Mouse (Mus musculus): ENCODE results near the gene Slc27a2. TPM values are rescaled to one million over a fixed set of nuclear protein-coding genes. Genes with fewer than 3 reads are reported as not detected.
"Not testable (repeated sequence)": the region's sequence is repeated elsewhere in the genome, so short reads cannot be mapped to it uniquely, and the experiment has no call there.

The Slc27a2 gene
- 53.1 and 56.3 TPM in 2 replicates for polyA plus RNA-seq (2016; fragmentation: Nextera tagmentation; extraction: Ambion mirVana)

DNA sequence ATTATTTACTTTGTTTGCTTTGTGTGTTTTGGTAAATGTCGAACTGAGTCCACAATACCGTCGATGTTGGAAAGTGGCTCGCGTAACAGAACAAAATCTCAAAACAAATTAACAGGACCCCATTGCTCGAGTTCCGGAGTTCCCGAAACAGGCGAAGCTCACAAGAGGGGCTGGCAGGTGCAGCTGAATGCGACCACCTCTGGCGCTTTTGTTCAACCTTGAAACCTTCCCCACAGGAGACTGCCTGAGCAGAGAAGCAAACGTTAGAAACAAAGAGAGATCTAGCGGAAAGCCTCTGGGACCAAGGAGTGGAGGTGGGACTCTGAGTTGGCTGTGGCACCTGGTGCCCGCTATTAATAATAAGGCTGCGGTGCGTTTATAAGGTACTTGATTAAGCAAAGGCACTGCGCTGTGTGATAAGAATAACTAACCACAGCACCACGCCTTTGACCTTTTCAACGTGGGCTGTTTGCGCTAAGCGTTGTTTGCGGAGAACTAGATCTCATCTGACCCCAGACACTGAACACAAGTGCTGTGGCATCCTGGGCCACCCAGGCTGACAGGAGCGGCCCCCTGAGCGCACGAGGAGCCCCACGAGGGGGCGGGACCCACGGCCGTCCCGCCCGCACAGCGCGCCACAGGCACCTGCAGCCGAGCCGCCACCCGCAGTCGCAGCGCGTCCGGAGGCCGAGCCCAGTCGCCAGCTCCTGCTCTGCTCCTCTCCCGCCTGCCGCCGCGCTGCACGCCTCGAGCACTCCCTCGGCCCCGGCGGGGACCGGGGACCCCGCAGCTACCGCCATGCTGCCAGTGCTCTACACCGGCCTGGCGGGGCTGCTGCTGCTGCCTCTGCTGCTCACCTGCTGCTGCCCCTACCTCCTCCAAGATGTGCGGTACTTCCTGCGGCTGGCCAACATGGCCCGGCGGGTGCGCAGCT lies at the start of gene Slc27a2:
Gene Slc27a2 (plus strand): TSS at position 51 of the 934 bp plus-strand sequence.
- H3K4me1 ChIP-seq, result peaks cover 13% of the 10 kb centered on the region
- peaks cover 59% of the 10 kb centered on the region for H3K27me3 ChIP-seq (replicated peaks)
- H3K9me3 ChIP-seq (replicated peaks), result no peaks in the 10 kb centered on the region
- H3K4me3 ChIP-seq, result peak within 1 kb of the TSS; percentile 57
- peak within 1 kb of the TSS; percentile 48 for H3K9ac ChIP-seq
- H3K4me2 ChIP-seq, result peak within 1 kb of the TSS; percentile 72
- WGBS (ENCODE audit: insufficient replicate concordance), result 2% methylated on average over 59 of the region's 61 CpGs
- H3K36me3 ChIP-seq, result no peaks in the 10 kb centered on the region
- ATAC-seq, result peak; percentile 64
- peak within 1 kb of the TSS; percentile 65 for H3K27ac ChIP-seq

DNA sequence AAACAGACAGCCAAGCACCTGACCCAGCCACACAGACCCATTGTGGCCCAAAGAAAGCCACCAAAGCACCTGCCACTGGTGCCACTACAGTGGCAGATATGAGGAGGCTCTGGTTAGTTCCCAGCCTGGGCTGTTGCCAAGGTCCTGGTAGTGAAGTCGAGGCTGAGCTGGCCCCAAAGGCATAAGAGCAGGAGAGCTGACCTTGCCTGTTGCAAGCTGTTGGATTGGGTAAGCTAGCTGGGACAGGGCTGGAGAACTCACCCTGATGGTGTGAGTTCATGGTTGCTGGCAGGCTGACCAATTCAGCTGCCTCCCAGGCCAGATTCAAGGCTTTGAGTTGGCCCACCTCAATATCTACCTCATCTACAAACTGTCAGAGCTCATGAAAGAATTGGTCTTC lies 47.1 kb upstream of the Slc27a2 start:
- Histone ChIP-seq H3K4me1 (no peaks in the 10 kb centered on the region), H3K27ac (no peak overlapping the region), H3K9ac (no peak overlapping the region), H3K36me3 (no peaks in the 10 kb centered on the region), H3K4me3 (no peak overlapping the region), H3K4me2 (no peak overlapping the region), H3K9me3 (replicated peaks) (no peaks in the 10 kb centered on the region), H3K27me3 (replicated peaks) (no peaks in the 10 kb centered on the region)
- ATAC-seq, result no peak
- WGBS (ENCODE audit: insufficient replicate concordance), result 50% methylated on average over 1 of the region's 1 CpGs

GRCm38 (mm10) chr2:126507477-126507876 lies 44.7 kb upstream of the Slc27a2 start:
- Histone ChIP-seq H3K27ac (no peak overlapping the region), H3K4me2 (no peak overlapping the region), H3K36me3 (no peaks in the 10 kb centered on the region), H3K4me3 (no peak overlapping the region), H3K27me3 (replicated peaks) (no peaks in the 10 kb centered on the region), H3K9me3 (replicated peaks) (no peaks in the 10 kb centered on the region), H3K9ac (no peak overlapping the region), H3K4me1 (no peaks in the 10 kb centered on the region)
- 67% methylated on average over 5 of the region's 5 CpGs for WGBS (ENCODE audit: insufficient replicate concordance)
- no peak for ATAC-seq

DNA sequence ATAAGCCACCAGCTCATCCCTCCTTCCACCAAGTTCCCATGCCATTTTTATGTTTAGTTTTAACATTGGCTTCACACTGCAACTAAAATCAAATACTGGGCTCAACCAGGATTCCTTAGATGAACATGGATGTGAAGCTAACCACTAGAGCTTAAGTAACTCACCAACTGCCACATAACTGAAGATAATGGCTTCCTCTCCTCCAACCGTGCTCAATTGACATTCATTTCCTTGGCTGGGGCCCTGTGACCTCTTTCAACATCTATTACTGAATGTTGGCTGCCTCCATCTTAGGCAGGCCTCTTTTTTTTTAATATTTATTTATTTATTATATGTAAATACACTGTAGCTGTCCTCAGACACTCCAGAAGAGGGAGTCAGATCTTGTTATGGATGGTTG lies 44.0 kb upstream of the Slc27a2 start:
- H3K4me1 ChIP-seq, result no peaks in the 10 kb centered on the region
- H3K4me2 ChIP-seq, result no peak overlapping the region
- H3K4me3 ChIP-seq, result no peak overlapping the region
- ATAC-seq, result no peak
- no peaks in the 10 kb centered on the region for H3K36me3 ChIP-seq
- WGBS (ENCODE audit: insufficient replicate concordance), result 15% methylated on average over 1 of the region's 1 CpGs
- no peak overlapping the region for H3K27ac ChIP-seq
- no peak overlapping the region for H3K9ac ChIP-seq
- H3K27me3 ChIP-seq (replicated peaks), result no peaks in the 10 kb centered on the region
- no peaks in the 10 kb centered on the region for H3K9me3 ChIP-seq (replicated peaks)

DNA sequence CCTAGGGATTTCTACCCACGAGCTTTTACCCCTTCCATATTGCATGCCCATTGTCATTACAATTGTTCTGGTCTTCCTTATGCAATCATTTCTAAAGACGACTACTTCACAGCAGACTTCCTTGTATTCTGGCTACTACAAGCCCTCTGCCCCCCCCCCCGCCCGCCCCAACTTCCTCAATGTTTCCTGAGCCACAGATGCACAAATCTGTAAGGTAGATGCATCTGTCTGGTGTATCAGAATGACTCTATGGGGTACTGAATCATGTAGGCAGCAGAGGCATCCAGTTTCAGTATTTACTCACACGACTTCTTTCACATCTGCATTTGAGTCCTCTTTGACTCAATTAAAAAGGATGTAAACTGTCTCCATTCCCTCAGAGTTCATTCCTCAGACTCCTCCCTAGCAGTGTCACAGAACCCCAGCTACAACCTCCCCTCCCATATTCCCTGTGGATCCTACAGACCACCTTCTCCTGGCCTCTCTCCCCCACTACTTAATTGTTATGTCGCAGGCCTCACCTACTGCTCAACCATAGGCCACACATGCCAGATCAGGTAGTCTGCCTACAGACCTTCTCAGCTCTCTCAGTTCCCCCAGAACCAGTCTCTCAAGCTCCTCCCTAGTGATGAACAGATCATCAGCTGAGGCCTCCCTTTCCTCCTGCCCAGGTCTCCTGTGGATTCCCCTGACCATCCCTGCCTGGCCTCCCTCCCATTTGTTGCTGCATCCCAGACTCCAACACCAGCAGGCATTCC lies 37.0 kb upstream of the Slc27a2 start:
- no peaks in the 10 kb centered on the region for H3K9me3 ChIP-seq (replicated peaks)
- no peak overlapping the region for H3K9ac ChIP-seq
- H3K27me3 ChIP-seq (replicated peaks), result no peaks in the 10 kb centered on the region
- no peaks in the 10 kb centered on the region for H3K4me1 ChIP-seq
- ATAC-seq, result no peak
- no peak overlapping the region for H3K4me3 ChIP-seq
- H3K27ac ChIP-seq, result no peak overlapping the region
- no peak overlapping the region for H3K4me2 ChIP-seq
- 40% methylated on average over 6 of the region's 6 CpGs for WGBS (ENCODE audit: insufficient replicate concordance)
- H3K36me3 ChIP-seq, result no peaks in the 10 kb centered on the region

DNA sequence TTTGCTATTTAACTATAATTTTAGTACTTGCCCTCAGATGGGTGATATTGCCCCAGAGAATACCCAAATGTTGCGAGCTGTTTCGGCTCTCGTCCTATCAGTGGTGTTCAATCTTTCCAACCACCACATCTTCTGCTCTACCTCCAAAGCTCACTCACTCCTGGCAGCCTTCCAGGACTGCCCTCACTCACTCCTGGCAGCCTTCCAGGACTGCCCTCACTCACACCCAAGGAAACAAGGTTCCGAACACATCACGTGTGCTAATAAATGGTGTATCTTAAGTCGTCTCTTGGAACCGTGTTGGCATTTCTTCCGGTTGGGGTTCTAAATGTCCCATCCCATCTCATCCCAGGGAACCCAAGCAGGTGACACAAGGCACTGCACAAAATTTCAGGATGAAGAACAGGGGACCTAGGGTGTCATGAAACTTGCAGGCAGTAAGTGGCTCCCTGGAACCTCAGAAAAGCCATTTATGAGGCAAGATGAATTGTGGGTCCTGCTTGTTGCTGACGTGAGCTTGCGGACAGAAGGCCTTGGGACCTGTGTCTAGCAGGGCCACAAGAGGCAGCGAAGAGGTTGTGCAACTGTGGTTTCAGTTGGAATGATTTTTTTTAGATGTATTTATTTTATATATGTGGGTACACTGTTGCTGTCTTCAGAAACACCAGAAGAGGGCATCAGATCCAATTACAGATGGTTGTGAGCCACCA lies 32.2 kb upstream of the Slc27a2 start:
- Histone ChIP-seq H3K9ac (no peak overlapping the region), H3K27me3 (replicated peaks) (no peaks in the 10 kb centered on the region), H3K27ac (no peak overlapping the region), H3K4me2 (no peak overlapping the region), H3K4me1 (0 out of 2 replicates have a peak, but pooled peaks cover 6% of the 10 kb centered on the region), H3K9me3 (replicated peaks) (no peaks in the 10 kb centered on the region), H3K36me3 (no peaks in the 10 kb centered on the region), H3K4me3 (no peak overlapping the region)
- ATAC-seq, result no peak
- WGBS (ENCODE audit: insufficient replicate concordance), result 78% methylated on average over 11 of the region's 11 CpGs

DNA sequence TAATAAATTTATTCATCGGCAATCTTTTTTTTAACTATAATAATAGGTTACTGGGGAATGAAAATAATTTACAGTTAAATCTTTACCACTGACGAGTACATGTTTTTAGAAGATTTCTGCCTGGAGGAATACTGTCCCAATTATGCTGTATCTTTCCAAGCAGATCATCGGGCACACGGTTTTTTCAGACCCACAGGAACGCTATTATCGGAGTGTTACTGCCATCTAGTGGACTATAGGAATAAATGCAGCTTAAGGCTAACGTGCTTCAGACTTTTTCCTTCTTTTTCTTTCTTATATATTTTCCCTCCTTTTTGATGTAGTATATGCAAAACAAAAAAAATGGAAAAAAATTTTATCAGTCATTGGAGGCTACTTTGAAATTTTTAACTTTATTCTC lies 31.4 kb upstream of the Slc27a2 start:
- Histone ChIP-seq H3K27ac (no peak overlapping the region), H3K4me2 (no peak overlapping the region), H3K4me1 (0 out of 2 replicates have a peak, but pooled peaks cover 6% of the 10 kb centered on the region), H3K9ac (no peak overlapping the region), H3K36me3 (no peaks in the 10 kb centered on the region), H3K9me3 (replicated peaks) (no peaks in the 10 kb centered on the region), H3K27me3 (replicated peaks) (no peaks in the 10 kb centered on the region), H3K4me3 (no peak overlapping the region)
- 13% methylated on average over 7 of the region's 7 CpGs for WGBS (ENCODE audit: insufficient replicate concordance)
- ATAC-seq, result no peak

- no peak overlapping the region for H3K9ac ChIP-seq
- WGBS (ENCODE audit: insufficient replicate concordance), result 56% methylated on average over 10 of the region's 10 CpGs
Measured at GRCm38 (mm10) chr2:126521471-126521870, 30.7 kb upstream of the Slc27a2 start.

GRCm38 (mm10) chr2:126522056-126522455 lies 30.2 kb upstream of the Slc27a2 start:
- Histone ChIP-seq H3K9ac (no peak overlapping the region), H3K4me3 (no peak overlapping the region), H3K9me3 (replicated peaks) (no peaks in the 10 kb centered on the region), H3K4me1 (0 out of 2 replicates have a peak, but pooled peaks cover 6% of the 10 kb centered on the region), H3K27ac (no peak overlapping the region), H3K4me2 (no peak overlapping the region), H3K27me3 (replicated peaks) (no peaks in the 10 kb centered on the region), H3K36me3 (no peaks in the 10 kb centered on the region)
- no peak for ATAC-seq
- WGBS (ENCODE audit: insufficient replicate concordance), result 59% methylated on average over 8 of the region's 8 CpGs

More at GRCm38 (mm10) chr2:126521471-126521870, 30.7 kb upstream of the Slc27a2 start:
- 0 out of 2 replicates have a peak, but pooled peaks cover 6% of the 10 kb centered on the region for H3K4me1 ChIP-seq
- no peak overlapping the region for H3K27ac ChIP-seq
- no peaks in the 10 kb centered on the region for H3K9me3 ChIP-seq (replicated peaks)
- no peak for ATAC-seq
- H3K36me3 ChIP-seq, result no peaks in the 10 kb centered on the region
- no peak overlapping the region for H3K4me3 ChIP-seq
- H3K4me2 ChIP-seq, result no peak overlapping the region
- no peaks in the 10 kb centered on the region for H3K27me3 ChIP-seq (replicated peaks)

DNA sequence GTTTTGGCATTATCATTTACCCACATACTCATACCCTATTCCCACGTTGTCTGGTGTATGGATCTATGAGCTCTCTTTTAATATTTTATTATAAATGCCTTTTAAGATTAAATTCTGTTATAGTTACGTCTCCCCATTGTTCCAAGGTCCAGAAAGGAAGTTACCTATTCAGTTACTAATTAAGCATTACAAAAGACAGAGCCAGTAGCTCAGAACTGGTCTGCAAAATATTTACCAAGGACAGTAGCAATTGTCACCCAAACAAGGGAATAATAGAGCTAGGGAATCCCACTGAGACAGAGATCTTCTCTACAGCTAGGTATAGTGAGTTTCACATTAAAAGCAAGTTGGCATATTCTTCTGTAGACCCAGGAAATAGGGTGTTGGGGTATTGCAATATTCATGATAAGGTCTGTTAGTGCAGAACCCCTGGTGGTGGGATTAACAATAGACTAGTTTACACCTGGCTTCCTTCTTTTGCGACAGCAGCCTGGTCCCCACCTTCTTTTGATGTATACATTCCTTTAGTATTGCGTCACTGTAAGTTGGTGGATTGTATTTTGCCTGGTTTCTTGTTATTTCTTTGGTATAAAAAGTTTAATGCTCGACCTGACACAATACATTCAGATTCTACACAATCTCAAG lies 29.0 kb upstream of the Slc27a2 start:
- H3K4me3 ChIP-seq; H3K9ac ChIP-seq; H3K27ac ChIP-seq; H3K4me2 ChIP-seq; H3K36me3 ChIP-seq; ATAC-seq; H3K27me3 ChIP-seq (replicated peaks); H3K4me1 ChIP-seq; H3K9me3 ChIP-seq (replicated peaks): not testable (repeated sequence)
- WGBS (ENCODE audit: insufficient replicate concordance), result 52% methylated on average over 5 of the region's 5 CpGs

- Histone ChIP-seq H3K4me3 (no peak overlapping the region), H3K36me3 (no peaks in the 10 kb centered on the region), H3K4me2 (no peak overlapping the region), H3K27ac (no peak overlapping the region), H3K9me3 (replicated peaks) (no peaks in the 10 kb centered on the region), H3K27me3 (replicated peaks) (no peaks in the 10 kb centered on the region), H3K9ac (no peak overlapping the region), H3K4me1 (0 out of 2 replicates have a peak, but pooled peaks cover 6% of the 10 kb centered on the region)
- no peak for ATAC-seq
- WGBS (ENCODE audit: insufficient replicate concordance), result 75% methylated on average over 2 of the region's 2 CpGs
Measured at GRCm38 (mm10) chr2:126524271-126524670, 27.9 kb upstream of the Slc27a2 start.
